Mouse (Mus musculus) cerebellum, adult 9-10 months (tissue): ENCODE results near the gene Tsc22d3.

Experiments used
- DNase-seq: peaks from one replicate; pipeline ENCODE4 v3.0.0; 2022

Tsc22d3 gene

GRCm38 (mm10) chrX:140600410-140601109 lies at the start of gene Tsc22d3:
Gene Tsc22d3 (minus strand): TSS chrX:140600659.
- peak; percentile 71 for DNase-seq

DNA sequence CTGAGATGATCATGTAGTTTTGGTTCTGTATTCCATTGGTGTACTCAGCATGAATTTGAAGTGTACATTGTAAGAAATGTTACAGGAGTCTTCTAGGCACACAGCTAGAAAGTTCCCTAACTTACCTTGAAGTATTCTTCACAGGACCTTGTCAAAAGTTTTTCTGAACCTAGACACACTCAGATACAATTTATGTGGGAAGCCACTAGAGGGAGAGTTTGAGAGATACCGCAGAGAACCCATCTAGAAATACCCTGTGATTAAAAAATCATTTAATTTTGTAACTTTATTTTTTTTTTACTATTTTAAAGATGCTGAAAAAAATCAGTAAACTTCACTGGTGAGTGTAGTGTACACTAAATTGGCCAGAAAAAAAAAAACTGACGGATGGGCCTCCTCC lies 39.1 kb upstream of the Tsc22d3 start:
- DNase-seq: no peak

DNA sequence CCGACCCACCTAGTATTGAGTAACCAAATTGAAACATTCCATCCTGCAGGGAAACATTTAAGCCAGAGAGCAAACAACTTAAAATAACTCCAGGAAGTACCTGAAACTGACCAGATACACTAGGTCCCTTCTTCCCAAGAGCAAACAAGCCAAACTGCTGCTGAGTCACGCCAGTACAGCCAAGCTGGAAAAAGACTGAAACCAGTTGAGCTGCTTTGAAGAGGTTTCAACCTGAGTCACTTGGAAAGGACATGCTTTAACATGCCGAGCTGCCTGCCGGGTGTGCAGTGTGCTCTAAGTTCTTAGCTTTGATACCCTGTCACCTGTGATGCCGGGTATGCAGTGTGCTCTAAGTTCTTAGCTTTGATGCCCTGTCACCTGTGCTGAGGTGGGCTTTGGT lies 37.6 kb upstream of the Tsc22d3 start:
- no peak for DNase-seq

GRCm38 (mm10) chrX:140624875-140625594 lies 24.6 kb upstream of the Tsc22d3 start:
- no peak for DNase-seq

DNA sequence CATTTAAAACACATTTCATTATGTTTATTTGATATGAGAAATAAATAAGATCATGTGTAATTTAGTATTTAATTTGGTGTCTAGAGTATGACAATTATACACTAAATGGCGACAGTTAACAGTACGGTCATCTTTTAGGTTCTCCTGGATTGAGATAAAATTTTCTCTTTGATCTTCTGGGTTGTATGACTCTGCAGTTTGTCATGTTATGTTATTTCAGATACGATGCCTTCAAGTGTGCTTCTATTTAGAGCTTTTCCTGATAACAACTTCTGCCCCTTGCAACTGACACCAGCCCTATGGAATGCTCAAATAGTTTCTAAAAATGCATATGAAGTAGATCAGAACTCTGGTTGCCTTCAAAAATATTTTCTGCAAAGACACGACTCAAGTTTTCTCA lies 9.5 kb upstream of the Tsc22d3 start:
- no peak for DNase-seq

GRCm38 (mm10) chrX:140601884-140602283 lies 1.4 kb upstream of the Tsc22d3 start:
- no peak for DNase-seq

- no peak for DNase-seq
Observed at GRCm38 (mm10) chrX:140601311-140601710, 852 bp upstream of the Tsc22d3 start.

DNA sequence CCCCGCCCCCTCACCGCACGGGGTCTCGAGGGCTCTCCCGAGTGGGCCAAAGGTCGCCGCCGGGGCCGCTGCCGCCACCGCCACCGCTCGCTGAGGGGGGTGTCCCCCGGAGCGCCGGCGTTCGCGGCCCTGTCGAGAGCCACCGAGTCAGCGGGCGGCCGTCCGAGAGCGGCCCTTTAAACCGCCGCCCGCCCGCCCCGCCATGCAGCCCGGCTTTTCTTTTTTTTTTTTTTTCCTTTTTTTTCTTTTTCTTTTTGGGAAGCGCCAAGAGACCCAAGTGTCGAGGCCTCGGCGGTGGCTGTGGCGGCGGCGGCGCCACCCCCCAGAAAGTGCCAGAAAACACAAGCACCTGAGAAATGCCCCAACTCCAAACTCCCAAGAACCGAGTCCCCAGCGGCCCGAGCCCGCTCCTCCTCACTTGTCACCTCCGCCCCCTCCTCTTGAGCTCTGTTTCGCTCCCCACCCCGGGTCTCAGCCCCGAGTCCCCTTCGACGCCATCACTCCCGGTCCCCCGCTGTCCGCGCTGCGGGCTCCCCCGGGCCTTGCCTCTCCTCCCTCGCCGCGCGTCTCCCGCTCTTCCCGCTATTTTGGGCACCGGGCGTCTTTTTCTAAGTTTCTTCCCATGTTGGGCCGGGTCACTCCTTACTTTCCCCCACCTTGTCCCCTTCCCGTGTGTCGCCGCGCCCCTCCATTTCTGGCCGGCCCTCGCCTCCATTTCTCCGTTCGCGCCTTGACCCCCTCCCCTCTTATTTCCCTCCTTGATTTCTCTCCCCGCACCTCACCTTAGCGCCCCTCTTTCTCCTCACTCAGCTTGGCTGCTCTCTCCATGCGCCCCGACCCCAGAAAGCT lies 674 bp downstream of the Tsc22d3 start:
- DNase-seq: no peak

DNA sequence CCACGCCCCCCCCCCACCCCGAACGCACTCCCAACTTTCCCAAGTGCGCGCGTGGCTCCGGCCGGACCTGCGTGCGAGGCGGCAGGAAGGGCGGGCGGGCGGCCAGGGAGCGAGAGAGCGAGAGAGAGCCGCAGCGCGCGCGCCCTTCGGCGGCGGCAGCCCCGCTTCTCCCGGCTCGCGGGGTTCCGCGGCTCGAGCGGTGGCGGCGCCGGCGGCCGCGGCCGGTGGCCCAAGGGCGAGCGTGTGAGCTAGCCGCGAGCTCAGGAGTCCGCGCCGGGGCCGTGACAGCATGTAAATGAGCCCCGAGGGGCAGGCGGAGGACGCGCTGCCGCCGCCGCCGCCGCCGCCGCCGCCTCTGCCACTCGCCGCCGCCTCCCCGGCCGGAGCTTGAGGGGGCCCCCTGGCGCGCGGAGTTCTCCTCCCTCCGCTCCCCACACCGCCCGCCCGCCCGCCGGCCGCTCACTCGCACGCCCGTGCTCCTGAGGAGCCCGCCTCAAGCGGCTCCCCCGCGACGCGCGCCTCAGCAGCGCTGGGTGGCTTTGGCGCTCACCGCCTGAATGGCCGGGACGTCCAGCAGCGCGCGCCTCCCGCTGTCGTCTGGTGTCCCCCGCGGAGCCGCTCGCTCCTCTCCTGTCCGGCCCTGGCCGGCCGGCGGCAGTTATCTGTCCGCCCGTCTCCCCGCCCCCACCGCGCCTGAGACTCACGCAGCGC lies 1.5 kb downstream of the Tsc22d3 start:
- DNase-seq: peak; percentile 6

DNA sequence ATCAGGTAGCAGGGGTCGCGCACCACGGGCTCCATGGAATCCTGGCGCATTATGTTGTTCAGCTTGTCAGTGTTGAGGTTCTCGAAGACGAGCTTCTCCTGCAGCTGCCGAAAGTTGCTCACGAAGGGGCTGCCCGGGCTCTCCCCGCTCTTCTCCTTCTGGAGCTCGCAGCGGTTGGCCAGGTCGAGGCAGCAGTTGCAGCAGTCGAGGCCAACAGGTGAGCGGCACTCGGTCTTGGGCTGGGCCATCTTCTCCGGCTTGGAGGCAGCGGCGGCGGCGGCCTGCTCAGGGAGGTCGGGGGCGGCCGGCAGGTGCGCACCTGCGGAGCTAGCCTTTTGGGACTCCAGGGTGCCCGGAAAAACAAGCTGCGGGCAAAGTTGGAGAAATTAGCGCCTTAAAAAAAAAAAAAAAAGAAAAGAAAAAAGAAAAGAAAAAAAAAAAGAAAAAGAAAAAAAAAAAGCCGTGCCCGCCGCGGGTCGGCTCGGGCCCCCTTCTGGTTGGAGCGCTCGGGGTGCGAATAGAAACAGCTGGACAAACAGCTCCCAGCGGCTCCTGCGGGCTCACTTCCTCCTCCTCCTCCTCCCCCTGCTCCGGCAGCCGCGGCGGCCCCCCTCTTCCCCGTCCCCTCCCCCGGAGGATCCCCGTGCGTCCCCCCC lies 2.1 kb downstream of the Tsc22d3 start:
- no peak for DNase-seq

DNA sequence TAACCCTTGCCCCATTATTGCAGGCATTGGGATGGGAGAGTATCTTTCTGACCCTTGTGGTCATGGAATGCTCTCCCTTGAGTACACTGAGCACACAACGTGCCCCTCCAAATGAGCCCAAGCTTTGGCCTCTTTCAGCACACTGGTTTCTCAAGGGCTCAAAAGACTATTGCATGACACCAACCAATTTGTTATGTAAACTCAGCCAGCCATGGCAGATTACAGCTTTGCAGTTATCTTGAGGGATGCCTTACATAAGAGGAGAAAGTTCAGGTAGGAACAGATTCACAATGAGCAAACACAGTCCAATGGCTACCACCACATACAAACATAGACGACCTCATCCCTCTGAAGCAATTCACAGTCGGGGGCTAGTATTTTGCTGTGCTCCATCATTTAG lies 9.3 kb downstream of the Tsc22d3 start:
- DNase-seq: no peak

- peak; percentile 28 for DNase-seq
Observed at GRCm38 (mm10) chrX:140590142-140590541, 10.3 kb downstream of the Tsc22d3 start.

- no peak for DNase-seq
Observed at GRCm38 (mm10) chrX:140589194-140589751, 11.2 kb downstream of the Tsc22d3 start.

- DNase-seq: no peak
Observed at GRCm38 (mm10) chrX:140588534-140588933, 11.9 kb downstream of the Tsc22d3 start.

DNA sequence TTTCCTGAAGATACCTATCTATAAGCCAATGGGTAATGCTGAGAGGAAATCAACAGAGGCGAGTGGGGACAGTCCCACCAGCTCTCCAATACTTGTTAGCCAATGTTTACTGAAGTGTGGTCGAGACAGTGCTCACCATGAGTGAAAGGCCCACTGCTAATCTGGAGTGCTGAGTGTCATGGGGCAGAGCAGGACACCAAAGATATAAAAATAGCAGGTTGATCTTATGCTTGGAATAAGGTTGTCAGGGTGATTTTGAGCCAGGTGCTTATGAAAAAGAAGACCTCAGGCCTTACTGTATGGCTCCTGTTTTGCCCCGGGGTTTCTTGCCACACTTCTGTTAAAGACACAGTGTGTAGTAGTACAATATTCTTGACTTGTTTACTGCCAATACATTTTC lies 20.0 kb downstream of the Tsc22d3 start:
- no peak for DNase-seq

- DNase-seq: no peak
Observed at GRCm38 (mm10) chrX:140575636-140576035, 24.8 kb downstream of the Tsc22d3 start.

DNA sequence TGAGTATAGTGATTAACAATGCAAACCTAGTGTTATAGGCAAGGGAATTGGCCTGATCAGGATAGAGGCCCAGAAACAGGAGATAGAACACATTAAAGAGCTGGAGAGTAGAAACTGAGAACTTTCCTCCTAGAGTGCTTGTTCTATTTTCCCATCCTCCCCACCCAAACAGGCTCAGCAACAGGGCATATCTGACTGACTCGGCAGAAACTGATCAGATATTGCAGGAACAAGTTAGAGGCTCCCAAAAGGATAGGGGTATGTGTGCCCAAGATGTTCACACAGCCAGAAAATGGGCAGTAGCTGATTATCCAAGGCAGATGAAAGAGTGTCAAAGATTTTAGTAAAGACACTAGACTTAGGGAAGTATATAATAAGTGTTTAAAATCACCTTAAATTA lies 25.3 kb downstream of the Tsc22d3 start:
- no peak for DNase-seq

DNA sequence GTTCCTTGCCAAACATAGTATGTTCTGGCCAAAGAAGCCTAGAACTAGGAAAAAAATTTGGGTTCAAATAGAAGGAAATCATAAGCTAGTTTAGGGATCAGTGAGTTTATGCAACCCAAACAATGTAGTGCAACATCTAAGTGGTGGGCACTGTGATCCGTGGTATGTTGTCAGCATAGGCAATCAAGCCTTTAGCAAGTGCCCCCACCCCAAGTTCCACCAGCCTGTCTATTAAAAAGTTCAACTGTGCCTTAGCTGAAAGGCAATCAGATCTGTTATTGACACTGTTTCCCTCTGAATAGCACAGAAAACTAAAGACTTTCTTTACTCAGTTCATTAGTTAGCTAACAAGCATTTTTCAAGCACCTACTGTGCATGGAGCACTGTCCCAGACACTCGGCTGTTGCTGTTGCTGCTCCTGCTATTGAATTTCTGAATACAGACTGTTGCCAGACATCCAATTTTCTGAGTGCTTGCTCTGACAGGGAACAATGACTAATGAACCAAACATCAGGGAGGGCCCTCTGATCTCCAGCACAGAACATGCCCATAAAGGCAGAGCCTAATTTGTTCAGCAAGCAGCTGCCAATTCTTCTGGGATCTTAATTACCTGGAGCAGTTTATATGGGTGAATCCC lies 27.6 kb downstream of the Tsc22d3 start:
- no peak for DNase-seq

GRCm38 (mm10) chrX:140569595-140569994 lies 30.9 kb downstream of the Tsc22d3 start:
- DNase-seq: no peak

- DNase-seq: no peak
Observed at GRCm38 (mm10) chrX:140567711-140568407, 32.6 kb downstream of the Tsc22d3 start.

DNA sequence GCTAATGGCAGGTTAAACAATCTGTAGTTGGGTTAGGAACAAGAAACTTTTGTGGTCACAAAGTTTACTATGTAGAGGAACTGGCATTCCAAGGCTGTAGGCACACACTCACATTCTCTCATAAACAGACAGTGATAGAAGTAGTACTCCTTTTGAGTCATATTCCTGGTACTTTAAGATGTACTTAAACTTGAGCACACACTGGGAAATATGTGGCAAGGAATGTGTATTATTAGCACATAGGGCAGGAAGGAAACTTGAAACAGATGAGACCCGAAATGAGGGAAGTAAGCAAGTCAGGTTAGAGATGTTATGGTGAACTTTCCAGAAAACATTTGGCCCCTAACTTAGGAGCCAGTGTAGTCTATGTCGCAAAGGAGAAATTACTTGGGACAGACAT lies 34.7 kb downstream of the Tsc22d3 start:
- no peak for DNase-seq
